Mouse (Mus musculus): Measurements from ENCODE around the gene Cckbr.

The Cckbr gene

GRCm38 (mm10) chr7:105487104-105487876 lies 61.8 kb downstream of the Cckbr start:
- DNase-seq (ENCODE audit: low spot score in 2 of 2), result no peak

DNA sequence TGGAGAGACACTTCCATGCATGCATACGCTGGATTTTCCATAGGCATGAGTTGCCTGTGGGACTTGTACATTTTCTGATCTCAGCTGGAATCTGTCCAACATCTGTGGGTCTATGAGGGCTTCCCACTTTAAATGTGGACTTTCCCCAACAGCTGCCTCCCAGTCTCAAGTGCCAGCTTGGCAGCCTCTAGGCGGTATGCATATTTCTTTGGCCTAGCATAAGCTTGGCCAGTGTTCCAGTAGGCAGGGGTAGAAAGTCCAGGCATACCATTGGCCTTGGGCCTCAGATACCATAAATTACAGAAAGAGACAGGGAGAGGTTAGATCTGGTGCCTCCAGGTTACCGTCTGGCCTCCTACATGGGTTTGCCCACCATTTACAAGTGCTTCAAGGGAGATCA lies 72.3 kb downstream of the Cckbr start:
- DNase-seq (ENCODE audit: low spot score in 2 of 2), result no peak

DNA sequence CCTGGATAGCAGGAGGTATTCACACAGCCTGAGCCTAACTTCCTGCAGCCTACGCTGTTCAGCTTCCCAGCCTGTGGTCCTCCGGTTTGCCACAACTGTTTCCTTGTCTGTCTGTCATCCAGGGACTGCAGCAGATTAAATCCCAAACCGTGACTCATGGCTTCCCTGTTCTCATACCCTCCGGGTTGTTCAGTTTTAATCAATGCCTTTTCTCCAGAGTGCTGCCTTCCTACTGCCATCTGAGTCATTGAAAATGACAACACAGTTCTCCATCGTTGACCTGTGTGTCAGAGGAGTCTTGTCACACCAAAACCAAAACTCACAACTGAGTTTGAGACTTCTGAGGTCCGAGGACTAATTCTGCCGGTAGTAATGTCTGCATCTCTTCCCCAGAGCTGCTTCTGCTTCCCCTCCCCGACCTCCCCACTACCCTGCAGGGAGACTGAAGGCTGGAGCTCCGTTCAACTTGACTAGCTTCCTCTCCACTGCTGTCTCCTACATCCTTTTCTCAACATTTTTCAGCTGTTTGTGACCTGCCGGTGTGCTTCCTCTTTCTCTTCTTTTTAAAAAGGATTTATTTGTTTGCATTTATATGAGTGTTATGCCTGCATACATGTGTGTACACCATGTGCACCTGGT lies 73.4 kb downstream of the Cckbr start:
- DNase-seq (ENCODE audit: low spot score in 2 of 2), result no peak

- no peak for DNase-seq (ENCODE audit: low spot score in 2 of 2)
These were observed 74.1 kb downstream of the Cckbr start for GRCm38 (mm10) chr7:105499676-105500075.

GRCm38 (mm10) chr7:105501984-105502383 lies 76.5 kb downstream of the Cckbr start:
- no peak for DNase-seq (ENCODE audit: low spot score in 2 of 2)

GRCm38 (mm10) chr7:105507257-105507656 lies 81.7 kb downstream of the Cckbr start:
- no peak for DNase-seq (ENCODE audit: low spot score in 2 of 2)

DNA sequence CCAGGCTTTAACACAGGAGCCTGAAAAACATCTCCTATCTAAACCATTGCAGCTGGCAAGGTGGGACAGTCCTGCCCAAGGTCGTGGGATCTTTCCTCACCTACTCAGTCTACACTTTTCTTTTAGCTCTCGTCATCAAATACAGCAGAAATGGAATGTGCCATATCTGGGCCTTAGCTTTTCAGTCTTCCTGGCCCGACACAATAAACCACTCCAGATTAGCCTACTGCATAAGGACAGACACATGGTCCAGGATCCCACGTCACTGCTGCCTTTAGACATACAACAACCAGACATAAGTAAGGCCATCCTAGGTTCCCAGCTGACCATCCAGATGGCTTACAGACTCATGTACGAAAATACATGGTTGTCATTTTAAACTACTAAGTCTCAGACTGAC lies 84.6 kb downstream of the Cckbr start:
- DNase-seq (ENCODE audit: low spot score in 2 of 2), result no peak

- DNase-seq (ENCODE audit: low spot score in 2 of 2), result no peak
These were observed 88.3 kb downstream of the Cckbr start for GRCm38 (mm10) chr7:105513845-105514291.

GRCm38 (mm10) chr7:105514561-105514960 lies 89.0 kb downstream of the Cckbr start:
- no peak for DNase-seq (ENCODE audit: low spot score in 2 of 2)

DNA sequence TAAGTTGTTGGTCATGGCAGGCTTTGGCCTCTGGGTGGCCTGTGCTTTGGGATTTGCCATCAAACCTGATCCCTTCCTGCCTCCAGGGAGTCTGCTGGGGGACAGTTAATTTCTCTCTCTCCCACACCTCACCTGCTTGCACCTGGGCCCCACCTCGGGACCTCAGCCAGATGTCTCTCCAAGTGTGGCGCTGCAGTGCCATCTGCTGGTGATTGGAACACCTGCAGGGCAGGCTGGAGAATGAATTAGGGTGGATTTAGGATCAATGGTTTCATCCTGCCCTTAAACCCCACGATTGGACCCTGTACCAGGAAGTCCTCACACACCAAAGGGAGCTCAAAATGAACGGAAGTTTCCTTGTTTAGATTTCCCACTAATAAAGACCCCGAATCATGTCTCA lies 89.6 kb downstream of the Cckbr start:
- peak; percentile 21 to 66 for DNase-seq (ENCODE audit: low spot score in 2 of 2)

DNA sequence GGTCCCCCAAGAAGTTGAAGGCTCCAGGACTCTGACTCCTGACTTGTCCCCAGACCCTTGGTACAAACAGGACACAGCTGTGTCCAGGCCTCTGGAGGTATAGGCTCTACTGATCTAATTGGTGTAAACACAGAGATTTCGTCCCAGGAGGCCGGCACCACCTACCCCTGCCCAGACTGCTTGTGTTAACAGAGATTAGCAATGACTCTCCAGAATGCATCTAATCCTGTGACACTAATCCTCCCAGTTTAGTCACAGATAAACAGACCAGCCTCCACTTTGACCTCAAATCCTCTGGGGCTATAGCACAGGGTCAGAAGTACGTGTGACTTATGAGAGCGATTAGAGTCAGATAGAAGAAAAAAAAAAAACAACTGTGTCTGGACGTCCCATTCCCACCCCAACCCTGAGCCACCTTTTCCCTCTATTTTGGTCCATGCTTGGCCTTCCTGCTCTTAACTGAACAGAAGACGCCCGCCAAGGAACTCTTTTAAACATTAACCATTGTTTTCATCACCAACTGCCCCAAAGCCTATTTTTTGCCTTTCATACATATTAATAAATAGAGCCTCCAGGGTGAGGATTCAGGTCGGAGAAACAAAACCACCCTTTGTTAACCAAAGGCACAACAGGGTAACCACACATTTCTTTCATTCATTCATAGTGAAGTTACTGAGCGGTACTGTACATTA lies 91.3 kb downstream of the Cckbr start:
- no peak for DNase-seq (ENCODE audit: low spot score in 2 of 2)

DNA sequence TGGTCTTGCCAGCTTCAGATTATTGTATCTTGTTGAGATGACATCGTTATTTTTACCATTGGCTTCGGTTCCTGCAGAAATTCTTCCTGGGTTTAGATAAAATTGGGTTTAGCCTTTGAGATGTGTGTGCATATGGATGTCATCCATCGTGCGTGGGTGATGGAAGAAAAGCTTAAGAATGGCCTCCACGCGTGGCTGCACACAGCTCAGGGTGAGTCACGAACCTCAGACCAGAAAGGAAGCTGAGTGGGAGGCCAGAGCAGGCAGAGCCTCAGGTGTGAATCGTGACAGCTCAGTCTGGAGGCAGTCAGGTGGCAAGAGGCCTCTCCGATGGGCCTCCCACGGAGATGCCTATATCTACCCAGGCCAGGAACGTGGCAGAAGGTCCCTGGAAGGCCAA lies 93.8 kb downstream of the Cckbr start:
- DNase-seq (ENCODE audit: low spot score in 2 of 2), result no peak

- DNase-seq (ENCODE audit: low spot score in 2 of 2), result no peak
These were observed 94.2 kb downstream of the Cckbr start for GRCm38 (mm10) chr7:105519771-105520170.

DNA sequence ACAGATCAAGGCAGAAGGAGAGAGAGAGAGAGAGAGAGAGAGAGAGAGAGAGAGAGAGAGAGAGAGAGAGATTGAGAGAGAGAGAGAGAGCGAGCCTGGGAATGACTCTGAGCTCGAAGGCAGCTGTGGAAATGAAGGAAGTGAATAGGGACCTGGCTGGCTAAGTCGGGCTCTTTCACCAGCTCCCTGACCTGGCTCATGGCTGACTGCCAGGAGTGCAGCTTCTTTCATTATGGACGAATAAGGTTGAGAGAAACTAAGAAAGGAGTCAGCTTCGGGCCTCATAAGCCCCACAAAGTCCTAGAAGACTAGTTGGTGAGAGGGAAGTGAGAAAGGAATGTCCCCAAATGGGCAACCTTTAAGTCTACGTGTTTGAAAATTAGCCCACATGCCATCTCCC lies 94.7 kb downstream of the Cckbr start:
- DNase-seq (ENCODE audit: low spot score in 2 of 2), result no peak
